Mouse (Mus musculus): ENCODE measurements around the gene Fth1.

DNA sequence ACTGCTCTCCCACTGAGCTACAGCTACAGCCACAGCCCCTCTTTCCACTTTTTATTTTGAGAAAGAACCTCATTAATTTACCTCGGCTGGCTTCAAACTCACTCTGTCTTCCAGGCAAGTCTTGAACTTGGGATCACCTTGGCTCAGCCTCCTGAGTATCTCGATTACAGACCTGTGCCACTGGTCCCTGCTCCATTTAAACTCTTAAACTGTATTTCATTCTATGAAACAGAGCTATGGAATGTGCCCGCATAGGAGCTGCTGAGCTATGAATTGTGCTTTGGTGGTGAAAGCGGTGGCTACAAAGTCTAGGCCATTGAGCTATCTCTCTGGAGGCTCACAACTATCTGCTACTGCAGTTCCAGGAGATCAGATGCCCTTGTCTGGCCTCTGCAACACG, 22.4 kb upstream of the Fth1 start:
- TF ChIP-seq CTCF (IDR thresholded peaks at IDR 0.05; ENCODE audit: low read depth, low read length) = no peak
- TF ChIP-seq POLR2A (IDR thresholded peaks at IDR 0.05; ENCODE audit: insufficient read depth, low read length) = no peak
- TF ChIP-seq EP300 (IDR thresholded peaks at IDR 0.05; ENCODE audit: insufficient read depth, low read depth, low read length) = no peak

Data from ES-Bruce4 (cell line).